Mouse (Mus musculus): ENCODE measurements around the gene Sccpdh. TPM values are rescaled to one million over a fixed set of nuclear protein-coding genes. Genes with fewer than 3 reads are reported as not detected.
"Not testable (repeated sequence)": the region's sequence is repeated elsewhere in the genome, so short reads cannot be mapped to it uniquely, and the experiment has no call there.

The Sccpdh gene
- polyA plus RNA-seq, 1 experiment from 2014 or later, result 79.5 TPM

GRCm38 (mm10) chr1:179679326-179679725, 11.3 kb downstream of the Sccpdh start:
- Histone ChIP-seq H3K4me3 (ENCODE audit: low read depth, low read length) (no peak overlapping the region), H3K4me1 (replicated peaks; ENCODE audit: control insufficient read depth, insufficient read depth, low read length) (no peaks in the 10 kb centered on the region), H3K9me3 (ENCODE audit: control insufficient read depth, low read length) (no peaks in the 10 kb centered on the region), H3K4me2 (ENCODE audit: low read depth, low read length, severe bottlenecking) (no peak overlapping the region), H3K27me3 (ENCODE audit: control insufficient read depth, insufficient read depth, low read length) (no peaks in the 10 kb centered on the region), H3K27ac (ENCODE audit: low read depth, low read length) (no peak overlapping the region), H3K9ac (ENCODE audit: low read length) (no peak overlapping the region), H3K36me3 (ENCODE audit: control insufficient read depth, insufficient read depth, low read length) (no peaks in the 10 kb centered on the region; the same call in 1 of the 2 replicates)
- DNase-seq (ENCODE audit: low spot score), result no peak
- ATAC-seq (replicated peaks; ENCODE audit: low FRiP score), result no peak
- WGBS, result 98% methylated on average over 4 of the region's 4 CpGs

DNA sequence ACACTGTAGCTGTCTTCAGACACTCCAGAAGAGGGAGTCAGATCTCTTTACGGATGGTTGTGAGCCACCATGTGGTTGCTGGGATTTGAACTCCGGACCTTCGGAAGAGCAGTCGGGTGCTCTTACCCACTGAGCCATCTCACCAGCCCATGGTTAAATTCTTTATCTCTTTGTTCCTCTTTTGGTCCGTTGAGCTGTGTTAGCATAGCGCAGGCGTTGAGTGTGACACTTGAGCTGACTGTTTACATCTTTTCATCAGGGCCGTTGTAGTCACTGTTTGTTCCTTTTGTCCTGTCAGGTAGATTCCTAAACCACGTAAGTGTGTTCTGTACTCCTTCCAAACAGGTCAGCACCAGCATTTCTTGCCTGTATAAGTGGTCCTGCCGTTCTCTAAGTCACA, 14.7 kb downstream of the Sccpdh start:
- DNase-seq (ENCODE audit: low spot score); H3K36me3 ChIP-seq (ENCODE audit: control insufficient read depth, insufficient read depth, low read length); H3K9ac ChIP-seq (ENCODE audit: low read length); H3K4me1 ChIP-seq (replicated peaks; ENCODE audit: control insufficient read depth, insufficient read depth, low read length); H3K4me3 ChIP-seq (ENCODE audit: low read depth, low read length); H3K9me3 ChIP-seq (ENCODE audit: control insufficient read depth, low read length); H3K27ac ChIP-seq (ENCODE audit: low read depth, low read length); H3K27me3 ChIP-seq (ENCODE audit: control insufficient read depth, insufficient read depth, low read length); ATAC-seq (replicated peaks; ENCODE audit: low FRiP score); H3K4me2 ChIP-seq (ENCODE audit: low read depth, low read length, severe bottlenecking): not testable (repeated sequence)
- WGBS, result 91% methylated on average over 9 of the region's 10 CpGs

DNA sequence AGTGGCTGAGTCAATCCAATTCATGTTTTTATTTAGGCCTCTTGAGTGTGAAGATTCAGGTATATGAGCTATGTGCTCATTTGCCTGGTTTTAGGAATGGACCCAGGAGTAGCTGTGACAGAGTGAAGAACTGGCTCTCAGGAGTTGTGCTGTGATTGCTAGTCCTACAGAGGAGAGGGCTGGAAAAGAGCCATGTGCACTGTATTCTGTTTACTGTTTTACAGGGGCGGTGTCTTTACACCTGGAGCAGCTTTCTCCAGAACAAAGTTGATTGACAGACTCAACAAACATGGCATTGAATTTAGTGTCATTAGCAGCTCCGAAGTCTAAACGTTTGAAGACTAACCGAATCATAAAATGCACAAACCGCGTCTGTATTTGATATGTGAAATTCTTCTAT, 18.3 kb downstream of the Sccpdh start:
- Histone ChIP-seq H3K27me3 (ENCODE audit: control insufficient read depth, insufficient read depth, low read length) (no peaks in the 10 kb centered on the region), H3K4me1 (replicated peaks; ENCODE audit: control insufficient read depth, insufficient read depth, low read length) (no peaks in the 10 kb centered on the region), H3K36me3 (ENCODE audit: control insufficient read depth, insufficient read depth, low read length) (peaks cover 5% of the 10 kb centered on the region; the same call in 1 of the 2 replicates), H3K4me2 (ENCODE audit: low read depth, low read length, severe bottlenecking) (no peak overlapping the region), H3K9ac (ENCODE audit: low read length) (no peak overlapping the region), H3K27ac (ENCODE audit: low read depth, low read length) (no peak overlapping the region), H3K4me3 (ENCODE audit: low read depth, low read length) (no peak overlapping the region), H3K9me3 (ENCODE audit: control insufficient read depth, low read length) (no peaks in the 10 kb centered on the region)
- ATAC-seq (replicated peaks; ENCODE audit: low FRiP score) (no peak), DNase-seq (ENCODE audit: low spot score) (no peak)
- WGBS, result 94% methylated on average over 6 of the region's 6 CpGs

GRCm38 (mm10) chr1:179686781-179687180, 18.8 kb downstream of the Sccpdh start:
- no peak overlapping the region for H3K4me2 ChIP-seq (ENCODE audit: low read depth, low read length, severe bottlenecking)
- no peaks in the 10 kb centered on the region for H3K27me3 ChIP-seq (ENCODE audit: control insufficient read depth, insufficient read depth, low read length)
- no peak overlapping the region for H3K4me3 ChIP-seq (ENCODE audit: low read depth, low read length)
- H3K27ac ChIP-seq (ENCODE audit: low read depth, low read length), result no peak overlapping the region
- ATAC-seq (replicated peaks; ENCODE audit: low FRiP score), result no peak
- no peak overlapping the region for H3K9ac ChIP-seq (ENCODE audit: low read length)
- peaks cover 5% of the 10 kb centered on the region; the same call in 1 of the 2 replicates for H3K36me3 ChIP-seq (ENCODE audit: control insufficient read depth, insufficient read depth, low read length)
- DNase-seq (ENCODE audit: low spot score), result no peak
- WGBS, result 94% methylated on average over 5 of the region's 5 CpGs
- H3K4me1 ChIP-seq (replicated peaks; ENCODE audit: control insufficient read depth, insufficient read depth, low read length), result no peaks in the 10 kb centered on the region
- no peaks in the 10 kb centered on the region for H3K9me3 ChIP-seq (ENCODE audit: control insufficient read depth, low read length)

DNA sequence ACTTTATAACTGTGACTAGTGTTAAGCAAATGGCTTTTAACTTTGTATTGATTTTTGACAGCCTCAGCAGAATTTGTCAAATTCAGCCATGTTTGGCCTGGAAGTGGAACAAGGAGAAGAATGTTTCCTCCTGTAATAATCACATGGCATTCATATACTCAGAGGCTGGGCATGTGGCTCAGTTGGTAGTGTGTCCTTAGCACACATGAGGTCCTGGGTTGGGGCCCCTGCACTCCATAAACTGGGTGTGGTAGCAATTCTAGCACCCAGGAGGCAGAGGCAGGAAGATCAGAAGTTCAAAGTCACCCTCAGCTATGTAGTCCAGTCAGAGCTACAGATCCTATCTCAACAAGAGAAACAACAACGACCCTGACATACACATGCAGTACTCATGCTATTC, 19.3 kb downstream of the Sccpdh start:
- Histone ChIP-seq H3K27ac (ENCODE audit: low read depth, low read length) (no peak overlapping the region), H3K4me3 (ENCODE audit: low read depth, low read length) (no peak overlapping the region), H3K36me3 (ENCODE audit: control insufficient read depth, insufficient read depth, low read length) (peaks cover 5% of the 10 kb centered on the region; the same call in 1 of the 2 replicates), H3K4me2 (ENCODE audit: low read depth, low read length, severe bottlenecking) (no peak overlapping the region), H3K9me3 (ENCODE audit: control insufficient read depth, low read length) (no peaks in the 10 kb centered on the region), H3K4me1 (replicated peaks; ENCODE audit: control insufficient read depth, insufficient read depth, low read length) (no peaks in the 10 kb centered on the region), H3K27me3 (ENCODE audit: control insufficient read depth, insufficient read depth, low read length) (no peaks in the 10 kb centered on the region), H3K9ac (ENCODE audit: low read length) (no peak overlapping the region)
- DNase-seq (ENCODE audit: low spot score) (no peak), ATAC-seq (replicated peaks; ENCODE audit: low FRiP score) (no peak)
- 94% methylated on average over 1 of the region's 1 CpGs for WGBS

DNA sequence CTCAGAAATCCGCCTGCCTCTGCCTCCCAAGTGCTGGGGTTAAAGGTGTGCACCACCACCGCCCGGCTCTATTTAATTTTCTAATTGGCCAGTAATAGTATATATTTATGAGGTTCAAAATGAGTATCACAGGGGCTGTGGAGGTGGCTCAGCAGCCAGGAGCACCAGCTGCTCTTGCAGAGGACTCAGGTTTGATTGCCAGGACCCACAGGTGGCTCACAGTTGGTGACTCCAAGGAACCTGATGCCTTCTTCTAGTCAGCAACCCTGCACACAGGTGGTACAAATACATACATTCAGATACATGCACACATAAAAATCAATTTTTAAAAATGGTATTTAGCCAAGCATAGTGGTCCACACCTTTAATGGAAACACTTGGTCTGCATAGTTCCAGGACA, 20.0 kb downstream of the Sccpdh start:
- ATAC-seq (replicated peaks; ENCODE audit: low FRiP score), result no peak

DNA sequence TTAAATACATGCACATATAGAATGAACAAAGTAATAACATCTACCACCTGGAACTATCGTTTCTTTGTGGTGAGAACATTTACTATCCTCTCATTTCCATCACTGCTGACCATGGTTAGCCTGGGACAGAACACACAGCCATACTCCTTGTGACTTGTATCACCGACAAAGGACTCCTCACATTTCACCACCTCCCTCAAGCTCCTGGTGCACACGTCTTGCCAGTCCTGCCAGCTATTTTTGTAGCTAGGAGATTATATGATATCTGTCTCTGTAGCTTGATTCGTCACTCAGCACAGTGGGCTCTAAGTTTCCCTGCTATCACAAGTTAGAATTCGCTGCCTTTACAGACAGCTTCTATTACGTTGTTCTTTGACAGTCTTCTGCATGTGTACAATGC, 20.4 kb downstream of the Sccpdh start:
- Histone ChIP-seq H3K27ac (ENCODE audit: low read depth, low read length) (no peak overlapping the region), H3K27me3 (ENCODE audit: control insufficient read depth, insufficient read depth, low read length) (no peaks in the 10 kb centered on the region), H3K4me2 (ENCODE audit: low read depth, low read length, severe bottlenecking) (no peak overlapping the region), H3K4me3 (ENCODE audit: low read depth, low read length) (no peak overlapping the region), H3K9me3 (ENCODE audit: control insufficient read depth, low read length) (no peaks in the 10 kb centered on the region), H3K4me1 (replicated peaks; ENCODE audit: control insufficient read depth, insufficient read depth, low read length) (no peaks in the 10 kb centered on the region), H3K9ac (ENCODE audit: low read length) (no peak overlapping the region), H3K36me3 (ENCODE audit: control insufficient read depth, insufficient read depth, low read length) (peaks cover 5% of the 10 kb centered on the region; the same call in 1 of the 2 replicates)
- no peak for DNase-seq (ENCODE audit: low spot score)
- no peak for ATAC-seq (replicated peaks; ENCODE audit: low FRiP score)
- 90% methylated on average over 6 of the region's 6 CpGs for WGBS

More for the DNA sequence above, 20.0 kb downstream of the Sccpdh start:
- Histone ChIP-seq H3K9me3 (ENCODE audit: control insufficient read depth, low read length) (no peaks in the 10 kb centered on the region), H3K36me3 (ENCODE audit: control insufficient read depth, insufficient read depth, low read length) (peaks cover 5% of the 10 kb centered on the region; the same call in 1 of the 2 replicates), H3K4me3 (ENCODE audit: low read depth, low read length) (no peak overlapping the region), H3K4me2 (ENCODE audit: low read depth, low read length, severe bottlenecking) (no peak overlapping the region), H3K27ac (ENCODE audit: low read depth, low read length) (no peak overlapping the region), H3K4me1 (replicated peaks; ENCODE audit: control insufficient read depth, insufficient read depth, low read length) (no peaks in the 10 kb centered on the region), H3K27me3 (ENCODE audit: control insufficient read depth, insufficient read depth, low read length) (no peaks in the 10 kb centered on the region), H3K9ac (ENCODE audit: low read length) (no peak overlapping the region)
- no peak for DNase-seq (ENCODE audit: low spot score)
- WGBS, result 89% methylated on average over 3 of the region's 3 CpGs

- H3K4me3 ChIP-seq (ENCODE audit: low read depth, low read length), result no peak overlapping the region
- no peaks in the 10 kb centered on the region for H3K4me1 ChIP-seq (replicated peaks; ENCODE audit: control insufficient read depth, insufficient read depth, low read length)
- no peaks in the 10 kb centered on the region for H3K27me3 ChIP-seq (ENCODE audit: control insufficient read depth, insufficient read depth, low read length)
- H3K9ac ChIP-seq (ENCODE audit: low read length), result no peak overlapping the region
- 80% methylated on average over 5 of the region's 5 CpGs for WGBS
- H3K36me3 ChIP-seq (ENCODE audit: control insufficient read depth, insufficient read depth, low read length), result peaks cover 5% of the 10 kb centered on the region; the same call in 1 of the 2 replicates
- ATAC-seq (replicated peaks; ENCODE audit: low FRiP score), result no peak
- no peaks in the 10 kb centered on the region for H3K9me3 ChIP-seq (ENCODE audit: control insufficient read depth, low read length)
- no peak overlapping the region for H3K27ac ChIP-seq (ENCODE audit: low read depth, low read length)
- H3K4me2 ChIP-seq (ENCODE audit: low read depth, low read length, severe bottlenecking), result no peak overlapping the region
- no peak for DNase-seq (ENCODE audit: low spot score)
Measured at GRCm38 (mm10) chr1:179688914-179689313, 20.9 kb downstream of the Sccpdh start.

DNA sequence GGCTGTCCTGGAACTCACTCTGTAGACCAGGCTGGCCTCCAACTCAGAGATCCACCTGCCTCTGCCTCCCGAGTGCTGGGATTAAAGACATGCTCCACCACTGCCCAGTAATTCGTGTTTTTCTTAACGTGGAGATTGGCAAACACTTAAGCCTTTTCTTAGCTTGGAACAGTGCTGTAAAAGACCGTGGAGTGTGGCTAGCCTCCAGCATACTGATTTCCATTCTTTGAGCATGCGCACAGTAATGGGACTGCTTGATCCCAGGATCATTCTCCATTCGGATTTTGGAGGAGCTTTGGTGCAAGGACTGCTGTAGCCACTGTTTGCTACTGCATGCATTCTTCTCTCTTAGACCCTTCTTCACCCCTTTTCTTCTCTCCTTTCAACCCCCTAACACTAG, 21.5 kb downstream of the Sccpdh start:
- no peak overlapping the region for H3K27ac ChIP-seq (ENCODE audit: low read depth, low read length)
- H3K27me3 ChIP-seq (ENCODE audit: control insufficient read depth, insufficient read depth, low read length), result no peaks in the 10 kb centered on the region
- H3K4me1 ChIP-seq (replicated peaks; ENCODE audit: control insufficient read depth, insufficient read depth, low read length), result no peaks in the 10 kb centered on the region
- no peaks in the 10 kb centered on the region for H3K9me3 ChIP-seq (ENCODE audit: control insufficient read depth, low read length)
- DNase-seq (ENCODE audit: low spot score), result no peak
- no peak for ATAC-seq (replicated peaks; ENCODE audit: low FRiP score)
- peaks cover 5% of the 10 kb centered on the region; the same call in 1 of the 2 replicates for H3K36me3 ChIP-seq (ENCODE audit: control insufficient read depth, insufficient read depth, low read length)
- WGBS, result 81% methylated on average over 6 of the region's 6 CpGs
- no peak overlapping the region for H3K4me2 ChIP-seq (ENCODE audit: low read depth, low read length, severe bottlenecking)
- H3K9ac ChIP-seq (ENCODE audit: low read length), result no peak overlapping the region
- H3K4me3 ChIP-seq (ENCODE audit: low read depth, low read length), result no peak overlapping the region

All from forebrain, embryonic 11.5 days (tissue).